Mouse (Mus musculus) intestine, embryonic 14.5 days (tissue): ENCODE measurements at regions not wholly inside any gene's neighbourhood (a gene's known extent, or its start where the extent isn't known, plus 50 kb on each side); places are given as distances from the start of the nearest gene placed in this dataset.

Experiments used
- ATAC-seq: fragments of 200-750 bp; cut with Nextera tagmentation; replicated peaks from 2 replicates; pipeline ENCODE4 v1.8.0; 2017; ENCODE audit warnings: low read depth, moderate number of reproducible peaks, moderate TSS enrichment, moderate library complexity; ENCODE audit not compliant: low FRiP score, low TSS enrichment
- DNase-seq: peaks from one replicate; pipeline ENCODE4 v3.0.0-alpha.2; 2018; ENCODE audit warnings: low spot score
- H3K27ac ChIP-seq: fragments of 300-500 bp; sonication (generic); 2 replicates; pipeline ENCODE4 v1.5.1; 2014; ENCODE audit warnings: low read depth, mild to moderate bottlenecking, control low read depth
- H3K27me3 ChIP-seq: fragments of 300-500 bp; sonication (generic); replicated peaks from 2 replicates; pipeline ENCODE4 v1.6.1; 2014; ENCODE audit warnings: low read length, control low read depth; ENCODE audit not compliant: control insufficient read depth, insufficient read depth
- H3K36me3 ChIP-seq: fragments of 300-500 bp; sonication (generic); 2 replicates; pipeline ENCODE4 v1.6.1; 2014; ENCODE audit warnings: low read length, control low read depth; ENCODE audit not compliant: control insufficient read depth, insufficient read depth
- H3K4me1 ChIP-seq: fragments of 300-500 bp; sonication (generic); replicated peaks from 2 replicates; pipeline ENCODE4 v1.6.1; 2014; ENCODE audit warnings: low read length, control low read depth, mixed read lengths; ENCODE audit not compliant: control insufficient read depth, insufficient read depth
- H3K4me2 ChIP-seq: fragments of 300-500 bp; sonication (generic); 2 replicates; pipeline ENCODE4 v1.6.1; 2014; ENCODE audit warnings: low read length
- H3K4me3 ChIP-seq: fragments of 300-500 bp; sonication (generic); 2 replicates; pipeline ENCODE4 v1.5.1; 2014; ENCODE audit warnings: low read depth, low read length, control low read depth, mixed read lengths
- H3K9ac ChIP-seq: fragments of 300-500 bp; sonication (generic); 2 replicates; pipeline ENCODE4 v1.6.1; 2014; ENCODE audit warnings: mild to moderate bottlenecking, low read length
- H3K9me3 ChIP-seq: fragments of 300-500 bp; sonication (generic); 2 replicates; pipeline ENCODE4 v1.6.1; 2016; ENCODE audit warnings: low read length, control low read depth; ENCODE audit not compliant: control insufficient read depth
- WGBS: fragments of 180-500 bp; shearing (Covaris S2); extraction: QIAGEN DNeasy Blood & Tissue Kit; methylation state at CpG from one replicate; pipeline ENCODE4 v1.1.7; 2014; 5-methylcytosine and 5-hydroxymethylcytosine counted together

DNA sequence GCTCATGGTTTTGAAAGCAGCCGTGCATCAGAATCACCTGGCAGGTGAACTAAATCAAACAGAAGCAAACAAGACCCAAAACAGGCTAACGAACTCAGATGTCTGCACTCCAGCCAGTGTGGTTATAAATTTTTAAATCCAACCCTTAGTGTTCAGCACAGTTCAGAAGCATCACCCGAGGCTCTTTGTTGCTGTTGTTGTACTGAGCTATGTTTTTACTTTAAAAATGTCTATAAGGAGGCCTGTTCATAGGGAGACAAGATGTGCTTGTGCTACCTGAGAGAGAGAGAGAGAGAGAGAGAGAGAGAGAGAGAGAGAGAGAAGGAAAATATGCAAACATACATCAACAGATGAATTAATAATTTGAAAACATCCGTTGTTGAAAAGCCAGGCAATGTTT, 1503.1 kb upstream of the Gm6569 start:
- no peaks in the 10 kb centered on the region for H3K36me3 ChIP-seq
- WGBS = 68% methylated on average over 4 of the region's 4 CpGs
- H3K9ac ChIP-seq = no peak overlapping the region

DNA sequence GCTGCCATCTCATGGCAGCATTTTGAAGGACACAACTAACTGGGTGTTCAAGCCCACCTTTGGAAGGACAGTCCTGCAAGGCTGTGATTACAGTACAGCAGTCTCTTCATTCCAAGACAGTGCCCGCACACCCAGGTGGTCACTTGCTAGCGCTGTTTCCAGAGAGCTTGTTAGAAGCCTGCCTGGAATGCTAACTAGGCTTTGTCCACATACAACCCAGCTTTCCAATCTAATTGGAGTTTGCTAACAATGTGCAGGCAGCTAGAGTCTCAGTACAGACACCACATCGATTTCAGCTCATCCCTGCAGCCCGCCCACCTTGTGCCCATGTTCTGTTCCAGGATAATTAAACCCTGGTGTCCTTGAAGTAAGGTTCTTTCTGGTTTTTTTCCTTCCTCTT, 1499.9 kb upstream of the Gm6569 start:
- H3K36me3 ChIP-seq = no peaks in the 10 kb centered on the region
- no peaks in the 10 kb centered on the region for H3K27me3 ChIP-seq
- ATAC-seq (no peak), DNase-seq (no peak)
- H3K4me1 ChIP-seq = no peaks in the 10 kb centered on the region
- no peak overlapping the region for H3K4me3 ChIP-seq
- H3K9me3 ChIP-seq = no peaks in the 10 kb centered on the region
- WGBS = 93% methylated on average over 4 of the region's 4 CpGs
- H3K27ac ChIP-seq = no peak overlapping the region
- H3K4me2 ChIP-seq = no peak overlapping the region
- no peak overlapping the region for H3K9ac ChIP-seq

More for the DNA sequence above, 1503.1 kb upstream of the Gm6569 start:
- Histone ChIP-seq H3K27me3 (no peaks in the 10 kb centered on the region), H3K4me1 (no peaks in the 10 kb centered on the region), H3K27ac (no peak overlapping the region), H3K9me3 (no peaks in the 10 kb centered on the region), H3K4me2 (no peak overlapping the region), H3K4me3 (no peak overlapping the region)
- ATAC-seq = no peak
- DNase-seq = no peak

DNA sequence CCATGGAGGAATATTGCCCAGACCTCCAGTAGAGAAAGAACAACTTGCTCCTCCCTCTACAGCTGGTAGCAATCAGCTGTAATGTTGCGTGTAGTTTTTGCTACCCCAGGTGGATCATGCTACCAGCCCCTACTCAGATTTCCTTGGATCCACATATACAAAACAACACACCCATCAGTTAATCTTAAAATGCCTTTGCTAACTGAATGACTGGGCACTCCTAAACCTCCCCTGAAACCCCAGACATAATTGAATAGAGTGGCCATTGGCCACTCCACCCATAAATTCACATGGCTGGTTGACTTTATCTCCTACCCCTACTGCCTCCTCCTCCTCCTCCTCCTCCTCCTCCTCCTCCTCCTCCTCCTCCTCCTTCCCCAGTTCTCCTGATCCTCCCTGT, 1494.7 kb upstream of the Gm6569 start:
- WGBS = 77% methylated on average over 1 of the region's 1 CpGs

DNA sequence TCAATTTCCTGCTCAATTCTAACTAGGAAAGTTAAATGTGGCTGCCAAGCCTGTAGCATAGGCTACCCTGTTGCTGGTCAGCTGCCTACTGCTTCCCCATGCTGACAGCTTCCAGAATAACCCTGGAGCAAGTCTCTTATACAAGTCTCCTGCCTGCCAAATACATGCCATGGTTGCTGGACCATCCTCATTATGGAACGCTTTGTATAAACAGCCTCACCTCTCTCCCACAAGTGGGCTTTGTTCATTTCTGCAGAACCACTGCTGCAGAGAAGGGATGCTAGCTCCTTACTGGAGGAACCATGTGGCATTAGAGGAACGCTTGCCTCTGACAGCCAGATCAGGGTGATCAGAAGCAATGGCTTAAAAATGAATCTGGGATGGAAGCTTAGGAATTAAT, 1492.4 kb upstream of the Gm6569 start:
- Histone ChIP-seq H3K4me1 (no peaks in the 10 kb centered on the region), H3K27me3 (no peaks in the 10 kb centered on the region), H3K4me2 (no peak overlapping the region), H3K9ac (no peak overlapping the region), H3K9me3 (no peaks in the 10 kb centered on the region), H3K4me3 (no peak overlapping the region), H3K27ac (no peak overlapping the region), H3K36me3 (no peaks in the 10 kb centered on the region)
- ATAC-seq (no peak), DNase-seq (no peak)
- WGBS = 83% methylated on average over 2 of the region's 2 CpGs

More for the DNA sequence above, 1494.7 kb upstream of the Gm6569 start:
- H3K4me3 ChIP-seq = no peak overlapping the region
- H3K27ac ChIP-seq = no peak overlapping the region
- DNase-seq (no peak), ATAC-seq (no peak)
- H3K36me3 ChIP-seq = no peaks in the 10 kb centered on the region
- no peaks in the 10 kb centered on the region for H3K27me3 ChIP-seq
- H3K4me2 ChIP-seq = no peak overlapping the region
- H3K9me3 ChIP-seq = no peaks in the 10 kb centered on the region
- no peaks in the 10 kb centered on the region for H3K4me1 ChIP-seq
- H3K9ac ChIP-seq = no peak overlapping the region

DNA sequence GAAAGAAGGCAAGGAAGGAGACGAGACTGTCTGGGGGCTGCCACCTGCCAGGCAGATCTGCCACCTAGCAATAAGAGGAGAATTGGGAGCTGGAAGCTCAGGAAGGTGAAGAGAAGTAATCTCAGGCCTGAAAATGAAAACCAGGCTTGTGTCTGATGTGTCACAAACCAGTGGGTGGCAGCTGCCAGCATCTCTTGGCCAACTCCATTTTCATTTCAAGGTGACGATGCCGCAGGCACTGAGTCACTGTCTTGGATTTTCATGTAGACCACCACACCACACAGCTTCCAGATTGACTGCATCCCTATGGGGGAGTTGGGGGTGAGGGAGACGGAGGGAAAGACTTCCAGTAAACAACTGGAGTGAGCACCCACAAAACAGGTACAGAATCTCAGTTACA, 1491.9 kb upstream of the Gm6569 start:
- H3K36me3 ChIP-seq = no peaks in the 10 kb centered on the region
- ATAC-seq (no peak), DNase-seq (no peak)
- no peak overlapping the region for H3K27ac ChIP-seq
- WGBS = 85% methylated on average over 4 of the region's 4 CpGs
- no peaks in the 10 kb centered on the region for H3K4me1 ChIP-seq
- no peaks in the 10 kb centered on the region for H3K9me3 ChIP-seq
- H3K4me2 ChIP-seq = no peak overlapping the region
- H3K27me3 ChIP-seq = no peaks in the 10 kb centered on the region
- H3K4me3 ChIP-seq = no peak overlapping the region
- H3K9ac ChIP-seq = no peak overlapping the region

DNA sequence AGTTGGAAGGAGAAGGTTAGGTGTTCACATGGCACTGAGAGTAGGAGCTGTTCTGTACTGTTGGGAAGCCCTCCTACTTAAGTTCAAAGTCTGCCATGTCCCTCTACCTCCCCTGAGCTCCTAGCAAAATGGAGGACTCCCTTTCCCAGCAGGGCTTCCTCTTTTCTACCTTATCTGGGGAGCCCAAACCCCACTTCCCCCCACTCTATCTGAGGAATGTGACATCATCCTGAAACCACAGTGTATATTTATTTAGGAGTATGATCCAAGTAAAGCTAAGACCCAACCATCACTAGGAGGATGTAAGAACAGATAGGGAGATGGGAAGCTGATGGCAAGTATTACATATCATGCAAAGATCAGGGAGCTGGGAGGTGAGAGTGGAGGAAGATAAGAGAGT, 1490.6 kb upstream of the Gm6569 start:
- DNase-seq (no peak), ATAC-seq (no peak)
- no peak overlapping the region for H3K4me3 ChIP-seq
- no peak overlapping the region for H3K4me2 ChIP-seq
- no peaks in the 10 kb centered on the region for H3K4me1 ChIP-seq
- no peaks in the 10 kb centered on the region for H3K36me3 ChIP-seq
- no peaks in the 10 kb centered on the region for H3K27me3 ChIP-seq
- no peak overlapping the region for H3K27ac ChIP-seq
- no peaks in the 10 kb centered on the region for H3K9me3 ChIP-seq
- no peak overlapping the region for H3K9ac ChIP-seq

DNA sequence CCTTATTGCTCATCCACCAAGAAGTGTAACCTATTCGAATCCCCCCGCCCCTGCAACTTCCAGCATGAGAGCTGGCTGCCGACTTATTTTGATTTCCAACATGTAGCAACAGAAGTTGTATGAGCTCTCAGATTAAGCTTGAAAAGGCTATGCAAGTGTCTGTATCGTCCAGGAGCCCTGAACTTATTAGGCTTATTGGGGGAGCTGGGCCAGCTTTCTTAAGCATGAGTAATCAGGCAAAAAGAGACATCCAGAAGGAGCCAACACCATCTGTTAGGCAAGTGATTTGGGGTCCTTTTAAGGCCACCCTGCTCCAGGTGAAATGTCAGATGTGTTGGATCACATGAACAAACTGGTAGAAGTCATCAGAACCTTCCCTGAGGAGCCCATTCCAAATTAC, 1481.0 kb upstream of the Gm6569 start:
- ATAC-seq (no peak), DNase-seq (no peak)
- Histone ChIP-seq H3K4me2 (no peak overlapping the region), H3K9me3 (no peaks in the 10 kb centered on the region), H3K27ac (no peak overlapping the region), H3K4me1 (no peaks in the 10 kb centered on the region), H3K36me3 (no peaks in the 10 kb centered on the region), H3K9ac (no peak overlapping the region), H3K4me3 (no peak overlapping the region), H3K27me3 (no peaks in the 10 kb centered on the region)
- 87% methylated on average over 4 of the region's 4 CpGs for WGBS

DNA sequence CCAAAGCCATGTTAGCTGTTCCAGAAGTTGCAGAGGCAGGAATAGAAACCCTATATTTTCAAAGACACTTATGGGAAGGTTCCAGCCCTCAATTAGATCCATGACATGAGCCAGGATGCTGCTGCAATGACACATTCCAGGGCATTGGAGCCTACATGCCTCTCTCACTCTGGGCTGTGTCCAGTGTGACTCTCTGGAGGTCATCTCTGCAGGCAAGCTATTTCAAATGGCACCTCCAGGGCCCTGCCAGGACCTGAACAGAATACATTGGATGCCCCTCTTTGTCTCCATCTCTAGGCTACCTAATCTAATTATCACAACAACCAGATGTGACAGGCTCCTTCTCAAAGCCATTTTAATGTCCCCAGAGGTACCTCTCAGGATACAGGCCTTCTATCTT, 1478.7 kb upstream of the Gm6569 start:
- Histone ChIP-seq H3K4me3 (no peak overlapping the region), H3K36me3 (no peaks in the 10 kb centered on the region), H3K9ac (no peak overlapping the region), H3K9me3 (no peaks in the 10 kb centered on the region), H3K4me2 (no peak overlapping the region), H3K27ac (no peak overlapping the region), H3K4me1 (no peaks in the 10 kb centered on the region), H3K27me3 (no peaks in the 10 kb centered on the region)
- no peak for DNase-seq
- no peak for ATAC-seq

DNA sequence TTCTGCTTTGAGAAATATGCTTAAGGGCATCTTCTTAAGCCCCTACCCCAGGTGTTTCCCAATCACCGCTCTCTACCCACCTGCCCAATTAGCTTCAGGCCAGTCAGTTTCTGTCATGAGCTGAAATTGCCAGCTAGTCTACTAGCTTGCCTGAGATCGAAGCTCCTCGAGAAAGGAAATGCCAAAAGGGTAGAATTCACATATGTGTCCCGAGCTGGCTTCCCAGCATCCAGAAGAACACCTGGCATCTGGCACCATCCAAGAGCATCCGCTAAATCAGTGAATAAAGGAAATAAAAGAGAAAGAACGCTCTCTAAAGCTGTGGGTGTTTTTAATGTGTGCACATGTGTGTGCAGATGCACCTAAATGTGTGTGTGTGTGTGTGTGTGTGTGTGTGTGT, 1474.7 kb upstream of the Gm6569 start:
- Histone ChIP-seq H3K4me3 (no peak overlapping the region), H3K4me2 (no peak overlapping the region), H3K9ac (no peak overlapping the region), H3K27me3 (no peaks in the 10 kb centered on the region), H3K36me3 (no peaks in the 10 kb centered on the region), H3K9me3 (no peaks in the 10 kb centered on the region), H3K4me1 (no peaks in the 10 kb centered on the region), H3K27ac (no peak overlapping the region)
- WGBS = 89% methylated on average over 6 of the region's 6 CpGs
- DNase-seq (no peak), ATAC-seq (no peak)
